Mouse (Mus musculus): ENCODE results near the gene Mreg. TPM values are rescaled to one million over a fixed set of nuclear protein-coding genes. Genes with fewer than 3 reads are reported as not detected.

Gene Mreg
- polyA plus RNA-seq, 1 experiment from 2014 or later, result 9.2 TPM

- no peaks in the 10 kb centered on the region for H3K36me3 ChIP-seq (ENCODE audit: control insufficient read depth, insufficient read depth, low read length)
- no peak overlapping the region for H3K27ac ChIP-seq (ENCODE audit: low read length)
- H3K4me2 ChIP-seq (replicated peaks; ENCODE audit: low read depth, low read length), result no peak overlapping the region
- 0 out of 2 replicates have a peak, but pooled peaks cover 3% of the 10 kb centered on the region for H3K4me1 ChIP-seq (ENCODE audit: control insufficient read depth, insufficient read depth, low read length)
- no peak overlapping the region for H3K4me3 ChIP-seq (ENCODE audit: low read depth, low read length)
- WGBS, result 84% methylated on average over 5 of the region's 5 CpGs
- no peak overlapping the region for H3K9ac ChIP-seq (replicated peaks; ENCODE audit: low read depth, low read length)
- H3K27me3 ChIP-seq (ENCODE audit: control insufficient read depth, insufficient read depth, low read length), result no peaks in the 10 kb centered on the region
- H3K9me3 ChIP-seq (ENCODE audit: control insufficient read depth, low read depth, low read length), result no peaks in the 10 kb centered on the region
- no peak for ATAC-seq (ENCODE audit: insufficient number of reproducible peaks, insufficient read depth, low FRiP score, low read depth)
These were observed 4.0 kb downstream of the Mreg start for GRCm38 (mm10) chr1:72208095-72208494.

DNA sequence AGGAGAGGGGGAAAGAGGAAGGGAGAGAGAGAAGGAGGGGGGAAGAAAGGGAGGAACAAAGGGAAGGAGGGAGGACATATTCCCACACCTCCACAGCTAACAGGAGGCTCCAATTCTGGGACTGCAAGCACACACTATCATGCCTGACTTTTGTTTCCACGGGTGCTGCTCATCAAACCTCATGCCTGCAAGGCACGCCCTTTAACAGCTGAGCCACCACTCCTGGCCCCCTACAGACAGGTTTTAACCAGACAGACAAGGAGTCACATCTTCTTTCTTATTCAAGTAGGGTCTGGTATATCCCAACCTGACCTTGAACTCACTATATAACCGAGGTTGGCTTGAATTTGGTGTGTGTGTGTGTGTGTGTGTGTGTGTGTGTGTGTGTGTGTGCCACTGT is 7.0 kb downstream of the Mreg start:
- Histone ChIP-seq H3K4me3 (ENCODE audit: low read depth, low read length) (no peak overlapping the region), H3K36me3 (ENCODE audit: control insufficient read depth, insufficient read depth, low read length) (no peaks in the 10 kb centered on the region), H3K4me2 (replicated peaks; ENCODE audit: low read depth, low read length) (no peak overlapping the region), H3K4me1 (ENCODE audit: control insufficient read depth, insufficient read depth, low read length) (no peaks in the 10 kb centered on the region), H3K27ac (ENCODE audit: low read length) (no peak overlapping the region), H3K9ac (replicated peaks; ENCODE audit: low read depth, low read length) (no peak overlapping the region), H3K27me3 (ENCODE audit: control insufficient read depth, insufficient read depth, low read length) (no peaks in the 10 kb centered on the region), H3K9me3 (ENCODE audit: control insufficient read depth, low read depth, low read length) (no peaks in the 10 kb centered on the region)
- 51% methylated on average over 3 of the region's 3 CpGs for WGBS
- ATAC-seq (ENCODE audit: insufficient number of reproducible peaks, insufficient read depth, low FRiP score, low read depth), result no peak

- ATAC-seq (ENCODE audit: insufficient number of reproducible peaks, insufficient read depth, low FRiP score, low read depth), result no peak
- H3K4me3 ChIP-seq (ENCODE audit: low read depth, low read length), result no peak overlapping the region
- no peaks in the 10 kb centered on the region for H3K27me3 ChIP-seq (ENCODE audit: control insufficient read depth, insufficient read depth, low read length)
- peaks cover 4% of the 10 kb centered on the region; the same call in 1 of the 2 replicates for H3K4me1 ChIP-seq (ENCODE audit: control insufficient read depth, insufficient read depth, low read length)
- no peak overlapping the region for H3K4me2 ChIP-seq (replicated peaks; ENCODE audit: low read depth, low read length)
- WGBS, result 82% methylated on average over 9 of the region's 9 CpGs
- H3K27ac ChIP-seq (ENCODE audit: low read length), result no peak overlapping the region
- H3K9ac ChIP-seq (replicated peaks; ENCODE audit: low read depth, low read length), result no peak overlapping the region
- no peaks in the 10 kb centered on the region for H3K9me3 ChIP-seq (ENCODE audit: control insufficient read depth, low read depth, low read length)
- no peaks in the 10 kb centered on the region for H3K36me3 ChIP-seq (ENCODE audit: control insufficient read depth, insufficient read depth, low read length)
These were observed 8.9 kb downstream of the Mreg start for GRCm38 (mm10) chr1:72203204-72203603.

DNA sequence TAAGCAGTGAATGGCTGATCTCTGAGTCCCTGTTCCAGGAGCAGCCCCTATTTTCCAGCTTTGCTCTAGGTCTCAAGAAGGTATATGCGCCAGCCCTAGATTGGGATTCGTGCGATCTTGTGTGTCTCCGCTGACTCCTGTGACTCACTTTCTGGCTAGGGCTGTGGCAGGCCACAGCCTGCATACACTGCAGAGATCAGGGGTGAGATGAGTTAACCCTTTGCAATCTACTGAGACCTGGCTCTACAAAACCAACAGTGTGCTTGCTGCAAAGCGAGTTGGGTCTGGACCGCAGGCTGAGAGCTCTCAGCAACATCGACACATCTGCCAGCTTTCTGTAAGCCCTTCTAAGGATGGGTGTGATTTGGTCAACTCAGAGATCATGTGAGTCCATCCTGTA is 9.4 kb downstream of the Mreg start:
- Histone ChIP-seq H3K27me3 (ENCODE audit: control insufficient read depth, insufficient read depth, low read length) (no peaks in the 10 kb centered on the region), H3K27ac (ENCODE audit: low read length) (no peak overlapping the region), H3K4me2 (replicated peaks; ENCODE audit: low read depth, low read length) (no peak overlapping the region), H3K36me3 (ENCODE audit: control insufficient read depth, insufficient read depth, low read length) (no peaks in the 10 kb centered on the region), H3K9me3 (ENCODE audit: control insufficient read depth, low read depth, low read length) (no peaks in the 10 kb centered on the region), H3K9ac (replicated peaks; ENCODE audit: low read depth, low read length) (no peak overlapping the region), H3K4me1 (ENCODE audit: control insufficient read depth, insufficient read depth, low read length) (peaks cover 6% of the 10 kb centered on the region; the same call in 1 of the 2 replicates), H3K4me3 (ENCODE audit: low read depth, low read length) (no peak overlapping the region)
- WGBS, result 86% methylated on average over 7 of the region's 7 CpGs
- no peak for ATAC-seq (ENCODE audit: insufficient number of reproducible peaks, insufficient read depth, low FRiP score, low read depth)

DNA sequence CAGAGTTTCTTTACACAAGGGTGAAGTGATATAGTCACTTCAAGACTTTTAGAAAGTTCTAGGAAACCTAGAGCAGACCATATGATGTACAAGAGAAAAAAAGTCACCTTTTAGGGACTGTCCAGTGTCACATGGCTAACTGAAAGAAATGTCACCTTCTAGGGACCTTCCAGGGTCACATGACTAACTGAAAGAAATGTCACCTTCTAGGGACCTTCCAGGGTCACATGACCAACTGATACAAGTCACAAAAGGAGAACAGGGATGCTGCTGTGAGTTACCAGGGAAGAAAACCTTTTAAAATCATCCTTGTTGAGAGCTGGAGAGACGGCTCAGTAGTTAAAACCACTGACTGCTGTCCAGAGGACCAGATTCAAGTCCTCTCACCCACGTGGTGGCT is 10.0 kb downstream of the Mreg start:
- Histone ChIP-seq H3K36me3 (ENCODE audit: control insufficient read depth, insufficient read depth, low read length) (no peaks in the 10 kb centered on the region), H3K27ac (ENCODE audit: low read length) (no peak overlapping the region), H3K4me3 (ENCODE audit: low read depth, low read length) (no peak overlapping the region), H3K4me2 (replicated peaks; ENCODE audit: low read depth, low read length) (no peak overlapping the region), H3K27me3 (ENCODE audit: control insufficient read depth, insufficient read depth, low read length) (no peaks in the 10 kb centered on the region), H3K9me3 (ENCODE audit: control insufficient read depth, low read depth, low read length) (no peaks in the 10 kb centered on the region), H3K9ac (replicated peaks; ENCODE audit: low read depth, low read length) (no peak overlapping the region), H3K4me1 (ENCODE audit: control insufficient read depth, insufficient read depth, low read length) (peaks cover 6% of the 10 kb centered on the region; the same call in 1 of the 2 replicates)
- whole genome bisulfite sequencing, result 83% methylated on average over 2 of the region's 2 CpGs
- no peak for ATAC-seq (ENCODE audit: insufficient number of reproducible peaks, insufficient read depth, low FRiP score, low read depth)

- 88% methylated on average over 3 of the region's 3 CpGs for whole genome bisulfite sequencing
- Histone ChIP-seq H3K27me3 (ENCODE audit: control insufficient read depth, insufficient read depth, low read length) (no peaks in the 10 kb centered on the region), H3K4me3 (ENCODE audit: low read depth, low read length) (no peak overlapping the region), H3K4me2 (replicated peaks; ENCODE audit: low read depth, low read length) (no peak overlapping the region), H3K27ac (ENCODE audit: low read length) (no peak overlapping the region), H3K9me3 (ENCODE audit: control insufficient read depth, low read depth, low read length) (no peaks in the 10 kb centered on the region), H3K4me1 (ENCODE audit: control insufficient read depth, insufficient read depth, low read length) (peaks cover 6% of the 10 kb centered on the region; the same call in 1 of the 2 replicates), H3K9ac (replicated peaks; ENCODE audit: low read depth, low read length) (no peak overlapping the region), H3K36me3 (ENCODE audit: control insufficient read depth, insufficient read depth, low read length) (no peaks in the 10 kb centered on the region)
- ATAC-seq (ENCODE audit: insufficient number of reproducible peaks, insufficient read depth, low FRiP score, low read depth), result no peak
These were observed 11.0 kb downstream of the Mreg start for GRCm38 (mm10) chr1:72201126-72201525.

DNA sequence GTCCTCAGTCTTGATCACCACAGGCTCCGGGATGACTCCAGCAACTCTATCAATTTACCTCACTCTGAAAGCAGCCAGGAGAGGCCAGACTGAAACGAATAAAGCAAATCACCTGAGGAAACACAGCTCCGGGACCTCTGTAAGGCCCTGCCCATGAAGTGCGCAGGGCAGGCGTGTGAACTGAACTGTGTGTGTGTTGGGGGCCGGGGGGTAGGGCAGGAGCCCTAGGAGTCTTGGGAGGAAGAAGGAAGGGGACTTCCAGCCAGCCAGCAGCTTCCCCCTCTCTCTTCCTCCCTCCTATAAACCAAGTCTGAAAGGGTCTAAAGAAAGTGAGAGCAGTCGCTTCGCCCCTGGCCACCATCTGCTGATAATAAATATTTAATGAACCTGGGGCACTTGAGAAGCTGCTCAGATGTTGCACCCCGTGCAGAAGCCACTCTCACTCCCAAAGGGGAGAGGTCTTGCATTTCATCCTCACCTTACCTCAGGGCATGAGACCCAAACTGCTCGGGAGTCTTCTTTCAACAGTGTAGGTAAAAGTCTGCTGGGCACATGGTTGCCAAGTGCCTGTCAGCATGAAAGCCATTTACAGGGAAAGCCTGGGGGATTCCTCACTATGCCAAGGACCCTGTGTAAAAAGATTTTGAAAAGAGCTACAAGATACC is 13.8 kb downstream of the Mreg start:
- H3K9ac ChIP-seq (replicated peaks; ENCODE audit: low read depth, low read length), result no peak overlapping the region
- H3K27me3 ChIP-seq (ENCODE audit: control insufficient read depth, insufficient read depth, low read length), result no peaks in the 10 kb centered on the region
- H3K4me1 ChIP-seq (ENCODE audit: control insufficient read depth, insufficient read depth, low read length), result peaks cover 6% of the 10 kb centered on the region; the same call in 1 of the 2 replicates
- no peak overlapping the region for H3K4me2 ChIP-seq (replicated peaks; ENCODE audit: low read depth, low read length)
- WGBS, result 56% methylated on average over 10 of the region's 10 CpGs
- no peak overlapping the region for H3K4me3 ChIP-seq (ENCODE audit: low read depth, low read length)
- H3K36me3 ChIP-seq (ENCODE audit: control insufficient read depth, insufficient read depth, low read length), result no peaks in the 10 kb centered on the region
- H3K9me3 ChIP-seq (ENCODE audit: control insufficient read depth, low read depth, low read length), result no peaks in the 10 kb centered on the region
- no peak overlapping the region for H3K27ac ChIP-seq (ENCODE audit: low read length)
- ATAC-seq (ENCODE audit: insufficient number of reproducible peaks, insufficient read depth, low FRiP score, low read depth), result no peak

DNA sequence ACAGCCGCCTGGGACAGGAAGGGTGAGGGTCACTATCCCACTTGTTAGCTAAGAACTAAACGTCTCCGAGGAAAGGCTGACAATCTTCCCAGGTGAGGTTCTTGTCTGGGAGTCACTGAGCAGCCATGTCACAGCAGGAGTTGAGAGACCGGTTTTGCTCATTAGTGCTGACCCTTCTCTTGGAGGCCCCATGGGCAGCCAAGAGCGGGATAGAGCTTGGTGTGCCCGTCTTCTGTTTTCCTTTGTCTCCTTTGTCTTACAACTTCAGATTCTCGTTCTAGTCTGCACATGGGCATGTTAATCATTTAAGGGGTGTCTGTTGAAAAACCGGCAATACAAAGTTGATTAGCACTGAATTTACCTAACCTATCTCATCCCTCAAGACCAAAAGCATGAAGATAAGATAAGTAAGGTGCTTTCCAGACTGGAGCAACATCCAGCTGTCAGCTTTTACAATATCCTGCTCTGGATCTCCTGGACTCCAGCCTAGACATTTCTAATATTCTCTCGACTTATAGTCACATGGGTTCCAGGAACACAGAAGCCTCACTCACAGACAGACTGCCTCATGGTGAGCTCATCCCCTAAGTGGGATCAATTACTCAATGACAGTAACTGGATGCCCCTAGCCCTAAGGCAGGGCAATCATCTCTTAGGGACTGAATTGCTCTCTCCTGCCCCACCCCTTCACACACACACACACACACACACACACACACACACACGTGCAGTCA is 15.3 kb downstream of the Mreg start:
- H3K4me1 ChIP-seq (ENCODE audit: control insufficient read depth, insufficient read depth, low read length), result peaks cover 6% of the 10 kb centered on the region; the same call in 1 of the 2 replicates
- no peak overlapping the region for H3K4me2 ChIP-seq (replicated peaks; ENCODE audit: low read depth, low read length)
- no peak overlapping the region for H3K4me3 ChIP-seq (ENCODE audit: low read depth, low read length)
- peak; percentile 50 for ATAC-seq (ENCODE audit: insufficient number of reproducible peaks, insufficient read depth, low FRiP score, low read depth)
- H3K9me3 ChIP-seq (ENCODE audit: control insufficient read depth, low read depth, low read length), result no peaks in the 10 kb centered on the region
- WGBS, result 50% methylated on average over 10 of the region's 10 CpGs
- no peaks in the 10 kb centered on the region for H3K36me3 ChIP-seq (ENCODE audit: control insufficient read depth, insufficient read depth, low read length)
- H3K27ac ChIP-seq (ENCODE audit: low read length), result no peak overlapping the region
- H3K9ac ChIP-seq (replicated peaks; ENCODE audit: low read depth, low read length), result no peak overlapping the region
- H3K27me3 ChIP-seq (ENCODE audit: control insufficient read depth, insufficient read depth, low read length), result no peaks in the 10 kb centered on the region
